Mouse (Mus musculus) CH12.LX (cell line): ENCODE measurements at regions not wholly inside any gene's neighbourhood (a gene's known extent, or its start where the extent isn't known, plus 50 kb on each side); places are given as distances from the start of the nearest gene placed in this dataset.

ENCODE experiments used
- DNase-seq: peaks from one replicate; pipeline ENCODE4 v3.0.0-alpha.2; 2013; ENCODE audit errors: extremely low read depth
- H3K27ac ChIP-seq: 2 replicates; pipeline ENCODE4 v1.5.1; 2012; ENCODE audit warnings: low read depth, mild to moderate bottlenecking, control low read depth, moderate library complexity; ENCODE audit not compliant: insufficient read depth
- H3K27me3 ChIP-seq: replicated peaks from 2 replicates; pipeline ENCODE3; 2012; ENCODE audit warnings: inconsistent platforms
- H3K36me3 ChIP-seq, 2 experiments: replicated peaks in 1 of 2; 2 replicates each; pipeline versions ENCODE3 to v1.6.1; 2012; ENCODE audit warnings: inconsistent platforms in 1 of 2, low read length in 1 of 2, mild to moderate bottlenecking in 1 of 2, mixed read lengths in 1 of 2, moderate library complexity in 1 of 2; ENCODE audit not compliant: control insufficient read depth in 1 of 2, insufficient read depth in 1 of 2
- H3K4me1 ChIP-seq, 2 experiments: 2 replicates each; pipeline ENCODE4 v1.6.1; 2012; ENCODE audit warnings: inconsistent platforms in 1 of 2, moderate library complexity in 1 of 2; ENCODE audit not compliant: insufficient read depth in 2 of 2, control insufficient read depth in 1 of 2
- H3K4me2 ChIP-seq: 2 replicates; pipeline ENCODE4 v1.6.1; 2012; ENCODE audit warnings: low read depth, mild to moderate bottlenecking, control low read depth; ENCODE audit not compliant: poor library complexity, insufficient read depth, severe bottlenecking
- H3K4me3 ChIP-seq, 3 experiments: fragments of 150-350 bp in 1 of 3; sonication (generic) in 1 of 3; replicated peaks in 1 of 3; 2 replicates each; pipeline versions ENCODE3 to v1.5.1; 2011 to 2012; ENCODE audit warnings: low read depth in 2 of 3, low read length in 2 of 3, mild to moderate bottlenecking in 2 of 3, moderate library complexity in 2 of 3, control low read depth in 1 of 3, improper control_type of control experiment in 1 of 3, inconsistent platforms in 1 of 3, mixed read lengths in 1 of 3; ENCODE audit not compliant: poor library complexity in 1 of 3
- H3K79me2 ChIP-seq: replicated peaks from 2 replicates; pipeline ENCODE4 v1.6.1; 2012; ENCODE audit warnings: mild to moderate bottlenecking, moderate library complexity; ENCODE audit not compliant: control insufficient read depth, poor library complexity, insufficient read depth, severe bottlenecking; ENCODE audit errors: extremely low read depth
- H3K9ac ChIP-seq: 2 replicates; pipeline ENCODE4 v1.6.1; 2012; ENCODE audit warnings: low read depth, mild to moderate bottlenecking, control low read depth, moderate library complexity; ENCODE audit not compliant: insufficient read depth
- H3K9me3 ChIP-seq: replicated peaks from 2 replicates; pipeline ENCODE3; 2012; ENCODE audit warnings: low read length, inconsistent platforms, mixed read lengths
- BHLHE40 ChIP-seq: IDR thresholded peaks from 2 replicates; pipeline ENCODE4 v1.6.1; 2011; ENCODE audit warnings: mild to moderate bottlenecking, low read depth, low read length, improper control_type of control experiment
- EP300 ChIP-seq: IDR thresholded peaks from 2 replicates; pipeline ENCODE4 v1.6.1; 2011; ENCODE audit warnings: low read length, improper control_type of control experiment
- ETS1 ChIP-seq: conservative IDR thresholded peaks from 2 replicates; pipeline ENCODE4 v1.6.1; 2012; ENCODE audit warnings: low read depth, mild to moderate bottlenecking, inconsistent platforms, low read length, improper control_type of control experiment, moderate library complexity
- GABPA ChIP-seq: IDR thresholded peaks from 2 replicates; pipeline ENCODE4 v1.6.1; 2012; ENCODE audit warnings: low read depth, low read length, improper control_type of control experiment, inconsistent platforms; ENCODE audit not compliant: insufficient replicate concordance
- IRF4 ChIP-seq: IDR thresholded peaks from 2 replicates; pipeline ENCODE4 v1.6.1; 2014; ENCODE audit warnings: low read depth, mild to moderate bottlenecking, inconsistent platforms, low read length, improper control_type of control experiment
- MAFK ChIP-seq: IDR thresholded peaks from 2 replicates; pipeline ENCODE4 v1.6.1; 2011; ENCODE audit warnings: low read length, improper control_type of control experiment; ENCODE audit not compliant: insufficient replicate concordance
- MAZ ChIP-seq: IDR thresholded peaks from 2 replicates; pipeline ENCODE4 v1.6.1; 2012; ENCODE audit warnings: low read depth, mild to moderate bottlenecking, inconsistent platforms, low read length, improper control_type of control experiment, moderate library complexity
- MYC ChIP-seq: IDR thresholded peaks from 2 replicates; pipeline ENCODE4 v1.6.1; 2011; ENCODE audit warnings: low read depth, mild to moderate bottlenecking, improper control_type of control experiment, low read length
- NRF1 ChIP-seq: IDR thresholded peaks from 2 replicates; pipeline ENCODE4 v1.6.1; 2014; ENCODE audit warnings: low read depth, mild to moderate bottlenecking, inconsistent platforms, low read length, improper control_type of control experiment, moderate library complexity
- POLR2A ChIP-seq: IDR thresholded peaks from 2 replicates; pipeline ENCODE4 v1.6.1; 2011; ENCODE audit warnings: low read depth, mild to moderate bottlenecking, improper control_type of control experiment, low read length
- POLR2AphosphoS2 ChIP-seq: IDR thresholded peaks from 2 replicates; pipeline ENCODE4 v1.6.1; 2011; ENCODE audit warnings: low read depth, low read length, improper control_type of control experiment
- SIN3A ChIP-seq: IDR thresholded peaks from 2 replicates; pipeline ENCODE4 v1.6.1; 2012; ENCODE audit warnings: low read length, improper control_type of control experiment, inconsistent platforms
- SMC3 ChIP-seq: IDR thresholded peaks from 2 replicates; pipeline ENCODE4 v1.6.1; 2011; ENCODE audit warnings: low read depth, low read length, improper control_type of control experiment
- TCF12 ChIP-seq: IDR thresholded peaks from 2 replicates; pipeline ENCODE4 v1.6.1; 2014; ENCODE audit warnings: low read depth, mild to moderate bottlenecking, inconsistent platforms, low read length, improper control_type of control experiment
- USF1 ChIP-seq: IDR thresholded peaks from 2 replicates; pipeline ENCODE4 v1.6.1; 2014; ENCODE audit warnings: low read depth, mild to moderate bottlenecking, inconsistent platforms, low read length, improper control_type of control experiment
- USF2 ChIP-seq: conservative IDR thresholded peaks from 2 replicates; pipeline ENCODE4 v1.6.1; 2011; ENCODE audit warnings: low read depth, low read length, improper control_type of control experiment
- ZC3H11A ChIP-seq: IDR thresholded peaks from 2 replicates; pipeline ENCODE4 v1.6.1; 2012; ENCODE audit warnings: low read depth, mild to moderate bottlenecking, inconsistent platforms, low read length, improper control_type of control experiment
- ZKSCAN1 ChIP-seq: IDR thresholded peaks from 2 replicates; pipeline ENCODE4 v1.6.1; 2012; ENCODE audit warnings: low read depth, inconsistent platforms, low read length, improper control_type of control experiment, borderline replicate concordance
- ZMIZ1 ChIP-seq: IDR thresholded peaks from 2 replicates; pipeline ENCODE4 v1.6.1; 2012; ENCODE audit warnings: low read depth, mild to moderate bottlenecking, inconsistent platforms, low read length, improper control_type of control experiment
- dilution Hi-C: fragments of 300-500 bp; cut with MboI; formaldehyde crosslinking; loops from 2 replicates; pipeline ENCODE4 v1.14.3; 2020; ENCODE audit warnings: low sequenced_read_pairs; ENCODE audit not compliant: extremely low pct_unique_long_range_greater_than_20kb, extremely low pct_ligation_motif_present
- in situ Hi-C: fragments of 300-500 bp; cut with MboI; formaldehyde crosslinking; loops from 3 replicates; pipeline ENCODE4 v1.14.3; 2019; ENCODE audit warnings: low sequenced_read_pairs, low pct_ligation_motif_present, low pct_unique_long_range_greater_than_20kb, mixed read lengths

- H3K9me3 ChIP-seq, result no peaks in the 10 kb centered on the region
- in situ Hi-C loops, result no loop called here
Measured at GRCm38 (mm10) chr3:115779906-115780305, 65.0 kb upstream of the S1pr1 start.

GRCm38 (mm10) chr3:115782726-115783125 lies 67.9 kb upstream of the S1pr1 start:
- TF ChIP-seq SMC3, result no peak
- no peak for TF ChIP-seq IRF4
- TF ChIP-seq POLR2A, result no peak
- TF ChIP-seq EP300, result no peak
- no peak for TF ChIP-seq GABPA
- no peak for TF ChIP-seq ZC3H11A
- TF ChIP-seq MAZ, result no peak
- TF ChIP-seq MYC, result no peak
- no peak for TF ChIP-seq POLR2AphosphoS2
- no peak for TF ChIP-seq ETS1
- no peak for TF ChIP-seq ZMIZ1
- TF ChIP-seq TCF12, result no peak
- TF ChIP-seq USF2, result no peak
- no peak for TF ChIP-seq ZKSCAN1
- TF ChIP-seq NRF1, result no peak
- TF ChIP-seq MAFK, result no peak
- no peak overlapping the region for H3K27ac ChIP-seq
- H3K9me3 ChIP-seq, result no peaks in the 10 kb centered on the region
- no peak for DNase-seq
- H3K4me1 ChIP-seq, result no peaks in the 10 kb centered on the region
- H3K4me3 ChIP-seq, result no peak overlapping the region
- dilution Hi-C loops, result no loop called here
- H3K27me3 ChIP-seq, result no peaks in the 10 kb centered on the region
- no peak overlapping the region for H3K4me2 ChIP-seq
- in situ Hi-C loops, result no loop called here
- H3K36me3 ChIP-seq, result no peaks in the 10 kb centered on the region
- no peaks in the 10 kb centered on the region for H3K79me2 ChIP-seq
- no peak overlapping the region for H3K9ac ChIP-seq

More at GRCm38 (mm10) chr3:115779906-115780305, 65.0 kb upstream of the S1pr1 start:
- Histone ChIP-seq H3K9ac (no peak overlapping the region), H3K27ac (no peak overlapping the region), H3K4me3 (no peak overlapping the region), H3K79me2 (no peaks in the 10 kb centered on the region), H3K4me1 (no peaks in the 10 kb centered on the region), H3K4me2 (no peak overlapping the region), H3K36me3 (no peaks in the 10 kb centered on the region), H3K27me3 (no peaks in the 10 kb centered on the region)
- DNase-seq, result no peak
- dilution Hi-C loops, result no loop called here
- no peak for TF ChIP-seq NRF1
- TF ChIP-seq POLR2AphosphoS2, result no peak
- TF ChIP-seq SIN3A, result no peak
- no peak for TF ChIP-seq USF1
- no peak for TF ChIP-seq BHLHE40
